Mouse (Mus musculus): ENCODE data around the gene Tnnt1.

- TF ChIP-seq POLR2A (IDR thresholded peaks at IDR 0.05; ENCODE audit: control insufficient read depth, extremely low read depth, insufficient read depth, low read length, poor library complexity), result no peak
- TF ChIP-seq CTCF (IDR thresholded peaks at IDR 0.05; ENCODE audit: borderline replicate concordance, control insufficient read depth, extremely low read depth, insufficient read depth, low read length, poor library complexity), result no peak
Measured at GRCm38 (mm10) chr7:4478796-4479291, 37.3 kb downstream of the Tnnt1 start.
